Mouse (Mus musculus): ENCODE data around the gene Zfp831. TPM values are rescaled to one million over a fixed set of nuclear protein-coding genes. Genes with fewer than 3 reads are reported as not detected.

Gene Zfp831
- polyA plus RNA-seq, 1 experiment from 2014 or later: 0.03 TPM

- H3K9ac ChIP-seq (ENCODE audit: low read length): no peak overlapping the region
- no peaks in the 10 kb centered on the region for H3K9me3 ChIP-seq (ENCODE audit: control insufficient read depth, low read length)
- H3K36me3 ChIP-seq (ENCODE audit: control insufficient read depth, insufficient read depth, low read length): no peaks in the 10 kb centered on the region
- H3K4me3 ChIP-seq (ENCODE audit: low read depth, low read length): no peak overlapping the region
- H3K27me3 ChIP-seq (ENCODE audit: control insufficient read depth, insufficient read depth, low read length): no peaks in the 10 kb centered on the region
- no peak overlapping the region for H3K4me2 ChIP-seq (ENCODE audit: low read depth, severe bottlenecking)
- ATAC-seq (ENCODE audit: insufficient number of reproducible peaks, low FRiP score, low TSS enrichment, low read depth): no peak
- 93% methylated on average over 7 of the region's 7 CpGs for WGBS
- peaks cover 5% of the 10 kb centered on the region for H3K4me1 ChIP-seq (ENCODE audit: control insufficient read depth, insufficient read depth, low read length)
- no peak for DNase-seq (ENCODE audit: low spot score)
- no peak overlapping the region for H3K27ac ChIP-seq (replicated peaks; ENCODE audit: low read depth, low read length)
Observed at GRCm38 (mm10) chr2:174603321-174603720, 40.0 kb upstream of the Zfp831 start.

- no peak overlapping the region for H3K4me2 ChIP-seq (ENCODE audit: low read depth, severe bottlenecking)
- no peak for DNase-seq (ENCODE audit: low spot score)
- no peak overlapping the region for H3K4me3 ChIP-seq (ENCODE audit: low read depth, low read length)
- no peaks in the 10 kb centered on the region for H3K4me1 ChIP-seq (ENCODE audit: control insufficient read depth, insufficient read depth, low read length)
- H3K27ac ChIP-seq (replicated peaks; ENCODE audit: low read depth, low read length): no peak overlapping the region
- H3K9me3 ChIP-seq (ENCODE audit: control insufficient read depth, low read length): no peaks in the 10 kb centered on the region
- H3K9ac ChIP-seq (ENCODE audit: low read length): no peak overlapping the region
- no peak for ATAC-seq (ENCODE audit: insufficient number of reproducible peaks, low FRiP score, low TSS enrichment, low read depth)
- no peaks in the 10 kb centered on the region for H3K27me3 ChIP-seq (ENCODE audit: control insufficient read depth, insufficient read depth, low read length)
- 83% methylated on average over 1 of the region's 1 CpGs for WGBS
- H3K36me3 ChIP-seq (ENCODE audit: control insufficient read depth, insufficient read depth, low read length): no peaks in the 10 kb centered on the region
Observed at GRCm38 (mm10) chr2:174605020-174605419, 38.3 kb upstream of the Zfp831 start.

GRCm38 (mm10) chr2:174605442-174606087, 37.8 kb upstream of the Zfp831 start:
- no peaks in the 10 kb centered on the region for H3K9me3 ChIP-seq (ENCODE audit: control insufficient read depth, low read length)
- H3K4me3 ChIP-seq (ENCODE audit: low read depth, low read length): no peak overlapping the region
- no peaks in the 10 kb centered on the region for H3K36me3 ChIP-seq (ENCODE audit: control insufficient read depth, insufficient read depth, low read length)
- H3K27me3 ChIP-seq (ENCODE audit: control insufficient read depth, insufficient read depth, low read length): no peaks in the 10 kb centered on the region
- no peak overlapping the region for H3K4me2 ChIP-seq (ENCODE audit: low read depth, severe bottlenecking)
- no peak for ATAC-seq (ENCODE audit: insufficient number of reproducible peaks, low FRiP score, low TSS enrichment, low read depth)
- 89% methylated on average over 4 of the region's 4 CpGs for WGBS
- no peaks in the 10 kb centered on the region for H3K4me1 ChIP-seq (ENCODE audit: control insufficient read depth, insufficient read depth, low read length)
- H3K27ac ChIP-seq (replicated peaks; ENCODE audit: low read depth, low read length): no peak overlapping the region
- no peak for DNase-seq (ENCODE audit: low spot score)
- H3K9ac ChIP-seq (ENCODE audit: low read length): no peak overlapping the region

GRCm38 (mm10) chr2:174606376-174606775, 37.0 kb upstream of the Zfp831 start:
- Histone ChIP-seq H3K9me3 (ENCODE audit: control insufficient read depth, low read length) (no peaks in the 10 kb centered on the region), H3K4me1 (ENCODE audit: control insufficient read depth, insufficient read depth, low read length) (no peaks in the 10 kb centered on the region), H3K4me2 (ENCODE audit: low read depth, severe bottlenecking) (no peak overlapping the region), H3K36me3 (ENCODE audit: control insufficient read depth, insufficient read depth, low read length) (no peaks in the 10 kb centered on the region), H3K4me3 (ENCODE audit: low read depth, low read length) (no peak overlapping the region), H3K27ac (replicated peaks; ENCODE audit: low read depth, low read length) (no peak overlapping the region), H3K27me3 (ENCODE audit: control insufficient read depth, insufficient read depth, low read length) (no peaks in the 10 kb centered on the region), H3K9ac (ENCODE audit: low read length) (no peak overlapping the region)
- ATAC-seq (ENCODE audit: insufficient number of reproducible peaks, low FRiP score, low TSS enrichment, low read depth) (no peak), DNase-seq (ENCODE audit: low spot score) (no peak)
- 89% methylated on average over 5 of the region's 5 CpGs for WGBS

- ATAC-seq (ENCODE audit: insufficient number of reproducible peaks, low FRiP score, low TSS enrichment, low read depth) (no peak), DNase-seq (ENCODE audit: low spot score) (no peak)
- no peak overlapping the region for H3K4me2 ChIP-seq (ENCODE audit: low read depth, severe bottlenecking)
- no peaks in the 10 kb centered on the region for H3K9me3 ChIP-seq (ENCODE audit: control insufficient read depth, low read length)
- no peak overlapping the region for H3K4me3 ChIP-seq (ENCODE audit: low read depth, low read length)
- WGBS: 84% methylated on average over 5 of the region's 5 CpGs
- H3K27me3 ChIP-seq (ENCODE audit: control insufficient read depth, insufficient read depth, low read length): no peaks in the 10 kb centered on the region
- no peaks in the 10 kb centered on the region for H3K36me3 ChIP-seq (ENCODE audit: control insufficient read depth, insufficient read depth, low read length)
- no peak overlapping the region for H3K9ac ChIP-seq (ENCODE audit: low read length)
- H3K4me1 ChIP-seq (ENCODE audit: control insufficient read depth, insufficient read depth, low read length): no peaks in the 10 kb centered on the region
- no peak overlapping the region for H3K27ac ChIP-seq (replicated peaks; ENCODE audit: low read depth, low read length)
Observed at GRCm38 (mm10) chr2:174609892-174610291, 33.4 kb upstream of the Zfp831 start.

GRCm38 (mm10) chr2:174612386-174613063, 30.8 kb upstream of the Zfp831 start:
- Histone ChIP-seq H3K9ac (ENCODE audit: low read length) (no peak overlapping the region), H3K27me3 (ENCODE audit: control insufficient read depth, insufficient read depth, low read length) (no peaks in the 10 kb centered on the region), H3K4me2 (ENCODE audit: low read depth, severe bottlenecking) (no peak overlapping the region), H3K4me1 (ENCODE audit: control insufficient read depth, insufficient read depth, low read length) (no peaks in the 10 kb centered on the region), H3K36me3 (ENCODE audit: control insufficient read depth, insufficient read depth, low read length) (no peaks in the 10 kb centered on the region), H3K4me3 (ENCODE audit: low read depth, low read length) (no peak overlapping the region), H3K27ac (replicated peaks; ENCODE audit: low read depth, low read length) (no peak overlapping the region), H3K9me3 (ENCODE audit: control insufficient read depth, low read length) (no peaks in the 10 kb centered on the region)
- 72% methylated on average over 2 of the region's 2 CpGs for WGBS
- no peak for ATAC-seq (ENCODE audit: insufficient number of reproducible peaks, low FRiP score, low TSS enrichment, low read depth)
- no peak for DNase-seq (ENCODE audit: low spot score)

- DNase-seq (ENCODE audit: low spot score): no peak
- Histone ChIP-seq H3K27me3 (ENCODE audit: control insufficient read depth, insufficient read depth, low read length) (no peaks in the 10 kb centered on the region), H3K9ac (ENCODE audit: low read length) (no peak overlapping the region), H3K4me1 (ENCODE audit: control insufficient read depth, insufficient read depth, low read length) (no peaks in the 10 kb centered on the region), H3K4me2 (ENCODE audit: low read depth, severe bottlenecking) (no peak overlapping the region), H3K9me3 (ENCODE audit: control insufficient read depth, low read length) (no peaks in the 10 kb centered on the region), H3K36me3 (ENCODE audit: control insufficient read depth, insufficient read depth, low read length) (no peaks in the 10 kb centered on the region), H3K4me3 (ENCODE audit: low read depth, low read length) (no peak overlapping the region), H3K27ac (replicated peaks; ENCODE audit: low read depth, low read length) (no peak overlapping the region)
- 82% methylated on average over 8 of the region's 8 CpGs for WGBS
- ATAC-seq (ENCODE audit: insufficient number of reproducible peaks, low FRiP score, low TSS enrichment, low read depth): no peak
Observed at GRCm38 (mm10) chr2:174613221-174613620, 30.1 kb upstream of the Zfp831 start.

- no peaks in the 10 kb centered on the region for H3K36me3 ChIP-seq (ENCODE audit: control insufficient read depth, insufficient read depth, low read length)
- no peaks in the 10 kb centered on the region for H3K27me3 ChIP-seq (ENCODE audit: control insufficient read depth, insufficient read depth, low read length)
- H3K4me2 ChIP-seq (ENCODE audit: low read depth, severe bottlenecking): no peak overlapping the region
- ATAC-seq (ENCODE audit: insufficient number of reproducible peaks, low FRiP score, low TSS enrichment, low read depth): no peak
- H3K9me3 ChIP-seq (ENCODE audit: control insufficient read depth, low read length): no peaks in the 10 kb centered on the region
- no peak for DNase-seq (ENCODE audit: low spot score)
- 81% methylated on average over 11 of the region's 11 CpGs for WGBS
- no peak overlapping the region for H3K9ac ChIP-seq (ENCODE audit: low read length)
- H3K4me1 ChIP-seq (ENCODE audit: control insufficient read depth, insufficient read depth, low read length): no peaks in the 10 kb centered on the region
- no peak overlapping the region for H3K27ac ChIP-seq (replicated peaks; ENCODE audit: low read depth, low read length)
- H3K4me3 ChIP-seq (ENCODE audit: low read depth, low read length): no peak overlapping the region
Observed at GRCm38 (mm10) chr2:174613921-174614441, 29.4 kb upstream of the Zfp831 start.
